Mouse (Mus musculus) liver, embryonic 14.5 days (tissue): ENCODE data around the gene Ripor3. TPM values are rescaled to one million over a fixed set of nuclear protein-coding genes. Genes with fewer than 3 reads are reported as not detected.

Experiments
- ATAC-seq: fragments of 200-750 bp; cut with Nextera tagmentation; 2 replicates; pipeline ENCODE4 v1.8.0; 2017; ENCODE audit warnings: moderate number of reproducible peaks, mild to moderate bottlenecking, moderate library complexity; ENCODE audit not compliant: insufficient read depth
- DNase-seq, 3 experiments: peaks; one replicate each; pipeline ENCODE4 v3.0.0-alpha.2; 2012 to 2013; ENCODE audit warnings: low read depth in 3 of 3, low spot score in 3 of 3
- H3K27ac ChIP-seq: fragments of 300-500 bp; sonication (generic); 2 replicates; pipeline ENCODE4 v1.5.1; 2014; ENCODE audit warnings: moderate library complexity, mild to moderate bottlenecking, control low read depth, inconsistent platforms
- H3K27me3 ChIP-seq: fragments of 300-500 bp; sonication (generic); 2 replicates; pipeline ENCODE4 v1.6.1; 2014; ENCODE audit warnings: mild to moderate bottlenecking, low read length, moderate library complexity; ENCODE audit not compliant: control insufficient read depth, insufficient read depth
- H3K36me3 ChIP-seq: fragments of 300-500 bp; sonication (generic); replicated peaks from 2 replicates; pipeline ENCODE4 v1.6.1; 2014; ENCODE audit warnings: low read depth; ENCODE audit not compliant: control insufficient read depth, insufficient read depth
- H3K4me1 ChIP-seq, 2 experiments: fragments of 200-500 bp in 1 of 2; fragments of 300-500 bp in 1 of 2; sonication (generic) in 1 of 2; replicated peaks; 2 replicates each; pipeline ENCODE4 v1.6.1; 2012 to 2014; ENCODE audit warnings: antibody characterized with exemption in 1 of 2, inconsistent platforms in 1 of 2, low read length in 1 of 2; ENCODE audit not compliant: control insufficient read depth in 2 of 2, insufficient read depth in 2 of 2
- H3K4me2 ChIP-seq: fragments of 300-500 bp; sonication (generic); 2 replicates; pipeline ENCODE4 v1.6.1; 2014; ENCODE audit warnings: low read depth, mild to moderate bottlenecking, control low read depth, moderate library complexity
- H3K4me3 ChIP-seq, 2 experiments: fragments of 200-500 bp in 1 of 2; fragments of 300-500 bp in 1 of 2; sonication (generic) in 1 of 2; 2 replicates each; pipeline ENCODE4 v1.5.1; 2012 to 2014; ENCODE audit warnings: low read depth in 2 of 2, low read length in 2 of 2, mild to moderate bottlenecking in 2 of 2, control low read depth in 1 of 2, inconsistent platforms in 1 of 2, moderate library complexity in 1 of 2; ENCODE audit not compliant: insufficient read depth in 1 of 2
- H3K9ac ChIP-seq: fragments of 300-500 bp; sonication (generic); replicated peaks from 2 replicates; pipeline ENCODE4 v1.6.1; 2014; ENCODE audit warnings: mild to moderate bottlenecking, control low read depth, moderate library complexity
- H3K9me3 ChIP-seq: fragments of 300-500 bp; sonication (generic); 2 replicates; pipeline ENCODE4 v1.6.1; 2016; ENCODE audit warnings: low read length, mixed read lengths; ENCODE audit not compliant: control insufficient read depth
- CTCF ChIP-seq: IDR thresholded peaks from 2 replicates; pipeline ENCODE4 v1.5.1; 2016; ENCODE audit warnings: antibody characterized with exemption, low read depth, control low read depth
- EP300 ChIP-seq: IDR thresholded peaks from 2 replicates; pipeline ENCODE4 v1.6.1; 2016; ENCODE audit warnings: antibody characterized with exemption, low read depth
- WGBS: fragments of 180-500 bp; shearing (Covaris S2); extraction: QIAGEN DNeasy Blood & Tissue Kit; methylation state at CpG from one replicate; pipeline ENCODE4 v1.1.7; 2014; ENCODE audit not compliant: insufficient replicate concordance; 5-methylcytosine and 5-hydroxymethylcytosine counted together
- polyA plus RNA-seq, 2 experiments: library from polyadenylated mRNA; depleted of rRNA in 1 of 2; stranded (reverse) in 1 of 2; unstranded in 1 of 2; fragments of >200 nt; fragmentation: Nextera tagmentation in 1 of 2; extraction: Ambion mirVana in 1 of 2; gene quantifications; 2 replicates each; pipeline versions ENCODE4 v1.2.1 to v1.2.3; 2012 to 2014

Gene Ripor3
- polyA plus RNA-seq, 2 experiments, result 0.88 to 2.6 TPM

GRCm38 (mm10) chr2:167930975-167931374, 79.4 kb downstream of the Ripor3 start:
- H3K36me3 ChIP-seq, result no peaks in the 10 kb centered on the region
- H3K27me3 ChIP-seq, result no peaks in the 10 kb centered on the region
- H3K4me1 ChIP-seq, result peaks cover 8 to 16% of the 10 kb centered on the region in 2 experiments
- no peak overlapping the region; a peak in 1 of 4 replicates for H3K4me3 ChIP-seq
- H3K4me2 ChIP-seq, result peak overlapping the region; percentile 94
- WGBS, result 86% methylated on average over 3 of the region's 3 CpGs
- H3K27ac ChIP-seq, result no peak overlapping the region
- no peaks in the 10 kb centered on the region for H3K9me3 ChIP-seq
- no peak overlapping the region for H3K9ac ChIP-seq
- DNase-seq (no peak), ATAC-seq (no peak)
- TF ChIP-seq EP300 (no peak), CTCF (no peak)

Other genes with a start within 250 kb of the Ripor3 start
- gene Ptpn1, start 78.6 kb downstream of the Ripor3 start, polyA plus RNA-seq (2012; rRNA removed), result 8.6 and 10.0 TPM in 2 replicates
- gene Ptpn1, start 78.6 kb downstream of the Ripor3 start, polyA plus RNA-seq (2014; fragmentation: Nextera tagmentation; extraction: Ambion mirVana), result 24.3 and 26.3 TPM in 2 replicates
- gene Pard6b, start 70.4 kb upstream of the Ripor3 start, polyA plus RNA-seq (2012; rRNA removed), result 1.9 and 2.2 TPM in 2 replicates
- gene Pard6b, start 70.4 kb upstream of the Ripor3 start, polyA plus RNA-seq (2014; fragmentation: Nextera tagmentation; extraction: Ambion mirVana), result 1.8 and 2.3 TPM in 2 replicates
- 6.6 and 7.5 TPM in 2 replicates for gene Adnp, start 196.5 kb upstream of the Ripor3 start, polyA plus RNA-seq (2012; rRNA removed)
- 0.51 and 1.6 TPM in 2 replicates for gene Adnp, start 196.5 kb upstream of the Ripor3 start, polyA plus RNA-seq (2014; fragmentation: Nextera tagmentation; extraction: Ambion mirVana)
- 4.9 and 8.5 TPM in 2 replicates for gene Gm20716, start 219.7 kb upstream of the Ripor3 start, polyA plus RNA-seq (2012; rRNA removed)
- gene Gm20716, start 219.7 kb upstream of the Ripor3 start, polyA plus RNA-seq (2014; fragmentation: Nextera tagmentation; extraction: Ambion mirVana), result 4.4 and 4.7 TPM in 2 replicates
- 4.2 and 23.2 TPM in 2 replicates for gene Dpm1, start 220.0 kb upstream of the Ripor3 start, polyA plus RNA-seq (2012; rRNA removed)
- 77.8 and 79.2 TPM in 2 replicates for gene Dpm1, start 220.0 kb upstream of the Ripor3 start, polyA plus RNA-seq (2014; fragmentation: Nextera tagmentation; extraction: Ambion mirVana)
- 4.5 and 4.9 TPM in 2 replicates for gene Mocs3, start 220.0 kb upstream of the Ripor3 start, polyA plus RNA-seq (2012; rRNA removed)
- 3.6 and 3.8 TPM in 2 replicates for gene Mocs3, start 220.0 kb upstream of the Ripor3 start, polyA plus RNA-seq (2014; fragmentation: Nextera tagmentation; extraction: Ambion mirVana)